Mouse (Mus musculus) CD4-positive, CD25-positive, alpha-beta regulatory T cell (primary cell): ENCODE data around the gene Dtx3l. TPM values are rescaled to one million over a fixed set of nuclear protein-coding genes. Genes with fewer than 3 reads are reported as not detected.

ENCODE experiments used
- polyA plus RNA-seq: library from polyadenylated mRNA; unstranded; fragments of 100-300 nt; shearing (Covaris generic); gene quantifications from one replicate; pipeline ENCODE4 v1.2.1, GENCODE M21; 2017

Dtx3l gene
- 68.3 TPM for polyA plus RNA-seq

DNA sequence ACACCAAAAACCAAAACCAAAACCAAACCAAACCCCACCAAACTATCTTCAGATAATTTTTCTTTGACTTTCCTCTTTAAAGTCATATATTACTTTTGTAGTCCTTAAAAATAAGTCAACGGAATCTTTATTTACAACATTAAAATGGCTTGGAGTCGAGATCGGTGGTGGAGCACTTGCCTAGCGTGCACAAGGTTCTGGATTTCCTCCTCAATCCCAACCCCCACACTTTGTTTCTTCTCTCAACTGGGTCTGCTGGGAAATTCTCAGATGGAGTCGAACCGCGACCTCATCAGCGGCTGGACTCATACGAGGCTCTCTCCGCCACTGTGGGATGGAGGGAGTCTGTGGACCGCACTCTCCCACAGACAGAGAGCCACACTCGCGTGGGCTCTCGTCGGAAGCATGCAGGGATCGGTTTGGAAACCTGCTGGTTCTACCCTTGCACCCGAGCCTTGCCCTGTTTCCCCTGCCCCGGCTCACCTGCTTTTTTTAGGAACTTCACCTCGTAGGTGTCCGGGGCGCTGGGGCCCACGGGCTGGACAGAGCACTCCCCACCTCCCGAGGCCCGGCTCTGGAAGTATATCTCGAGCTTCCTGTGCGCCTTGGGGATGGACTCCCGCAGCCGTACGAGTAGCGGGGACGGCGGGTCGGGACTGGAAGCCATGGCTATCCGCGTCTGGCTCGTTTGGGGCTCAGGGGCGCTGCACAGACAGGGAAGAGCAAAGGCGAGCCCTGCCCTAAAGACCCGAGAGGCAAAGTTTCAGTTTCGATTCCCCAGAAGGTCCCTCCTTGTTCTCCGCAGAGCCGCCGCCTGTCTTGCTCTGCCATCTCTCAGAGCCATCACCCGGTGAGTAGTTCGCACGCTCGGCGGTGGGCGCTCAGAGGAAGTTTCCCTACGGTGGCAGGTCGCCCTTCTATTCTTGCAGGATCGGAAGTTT is at the start of gene Dtx3l, which contains the start of gene Parp9:
Gene Dtx3l (minus strand): TSS at position 941 of the 941 bp plus-strand sequence.
Gene Parp9 (plus strand): TSS at position 260 of the 941 bp plus-strand sequence.

DNA sequence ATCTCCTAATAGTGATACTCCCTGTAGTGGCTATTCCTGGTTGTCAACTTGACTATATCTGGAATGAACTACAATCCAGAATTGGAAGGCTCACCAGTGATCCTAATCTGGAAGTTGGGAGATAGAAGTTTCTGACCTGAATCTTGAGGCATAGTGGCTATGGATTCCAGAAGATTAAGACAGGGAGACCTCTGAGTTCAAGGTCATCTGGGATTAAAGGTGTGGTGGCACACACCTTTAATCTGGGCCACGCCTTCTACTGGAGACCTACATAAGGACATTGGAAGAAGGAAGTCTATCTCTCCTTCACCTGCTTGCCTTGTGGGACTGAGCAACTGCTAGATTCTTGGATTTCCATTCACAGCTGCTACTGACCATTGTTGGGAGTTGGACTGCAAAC is 39.5 kb upstream of the Dtx3l start, which contains the start of gene Kpna1:
Gene Kpna1 (plus strand): TSS at position 301 of the 400 bp plus-strand sequence.

Other genes with a start within 250 kb of the Dtx3l start
- gene Dirc2, start 169.8 kb downstream of the Dtx3l start, polyA plus RNA-seq: 31.6 TPM
- gene Hspbap1, start 168.8 kb downstream of the Dtx3l start, polyA plus RNA-seq: 31.8 TPM
- gene Parp14, start 67.6 kb downstream of the Dtx3l start, polyA plus RNA-seq: 80.7 TPM
- gene Parp9, start 681 bp downstream of the Dtx3l start, polyA plus RNA-seq: 89.2 TPM
- gene Kpna1, start 39.6 kb upstream of the Dtx3l start, polyA plus RNA-seq: 64.2 TPM
- gene Wdr5b, start 102.0 kb upstream of the Dtx3l start, polyA plus RNA-seq: 6.9 TPM
- gene Fam162a, start 132.4 kb upstream of the Dtx3l start, polyA plus RNA-seq: 125 TPM
- 33.3 TPM for gene Ccdc58, start 132.5 kb upstream of the Dtx3l start, polyA plus RNA-seq
- 0.06 TPM for gene Csta1, start 192.1 kb upstream of the Dtx3l start, polyA plus RNA-seq
- not detected for gene Stfa2l1, start 217.7 kb upstream of the Dtx3l start, polyA plus RNA-seq
- not detected for gene Gm5483, start 245.1 kb upstream of the Dtx3l start, polyA plus RNA-seq